8 mouse cellular contexts compared by ENCODE assay signal in genomic region chr9:44875476-44875875, GRCm38 (mm10). TPM values are rescaled to one million over a fixed set of nuclear protein-coding genes. Genes with fewer than 3 reads are reported as not detected.
A peak's percentile ranks its signal among the peaks of the same experiment; 100 is the strongest.
DNase-seq lines count a peak whose midpoint lies in the region.

No protein-coding gene starts in this region.

- intact Hi-C loops in heart, postnatal 36 days (cut with DNase I) = no loop called here

- peak; percentile 47 to 59 for DNase-seq in heart, adult 18-20 months
- DNase-seq in heart, adult 8-10 months (ENCODE audit: low spot score) = no peak
- peak; percentile 50 to 68 for DNase-seq in right cerebral cortex, adult 2 months (ENCODE audit: low spot score in 2 of 2)
- no peak for DNase-seq in right cerebral cortex, postnatal 4 days
- DNase-seq in heart, postnatal 36 days = peak; percentile 21 to 29
- DNase-seq in right cerebral cortex, postnatal 25 days = peak; percentile 30
- DNase-seq in lung, postnatal 10 days = no peak
- no peak for DNase-seq in urinary bladder, postnatal 36 days (ENCODE audit: low spot score in 2 of 2)

RNA-seq across cellular contexts. Expression of gene Kmt2a, which starts 5.6 kb away (rescaled TPM):
- total RNA-seq in heart, adult 18-20 months (2021) = 10 to 100 TPM; 24.9 to 28.1 TPM
- 10 to 100 TPM; 22.2 to 33.6 (median 29.8) TPM for total RNA-seq in heart, adult 8-10 months (2022)
- total RNA-seq in heart, postnatal 36 days (2021) = 10 to 100 TPM; 26.1 to 29.7 TPM

RNA-seq across cellular contexts. Expression of gene Atp5l, which starts 45.1 kb away (rescaled TPM):
- 1,000 to 10,000 TPM; 1,708 to 2,082 TPM for total RNA-seq in heart, adult 18-20 months (2021)
- total RNA-seq in heart, adult 8-10 months (2022) = 1,000 to 10,000 TPM; 1,427 to 1,918 (median 1,690) TPM
- total RNA-seq in heart, postnatal 36 days (2021) = 1,000 to 10,000 TPM; 1,604 to 1,644 TPM

Comparison
In these comparisons a context has a peak if more than half of its experiments do, and no peak if none do; other contexts are left out.
1. DNase-seq: peak in heart, adult 18-20 months (2 of 2), right cerebral cortex, adult 2 months (2 of 2), heart, postnatal 36 days (2 of 2) and right cerebral cortex, postnatal 25 days (single experiment); none in heart, adult 8-10 months (single experiment), right cerebral cortex, postnatal 4 days (single experiment), lung, postnatal 10 days (single experiment) and urinary bladder, postnatal 36 days (0 of 2).